Mouse (Mus musculus) gastrocnemius, adult 8-10 months (tissue): ENCODE data around the gene Cadps. TPM values are rescaled to one million over a fixed set of nuclear protein-coding genes. Genes with fewer than 3 reads are reported as not detected.

Source experiments
- DNase-seq, 2 experiments: peaks; one replicate each; pipeline ENCODE4 v3.0.0; 2022; ENCODE audit warnings: low spot score in 2 of 2
- total RNA-seq, 4 experiments: library from RNA; stranded (reverse); gene quantifications; 2 replicates each; pipeline ENCODE4 v1.2.4; 2022

Cadps gene
- under 1 TPM in 3 of 4 experiments, not detected in 1; 0.07 to 0.24 (median 0.22) TPM for total RNA-seq

DNA sequence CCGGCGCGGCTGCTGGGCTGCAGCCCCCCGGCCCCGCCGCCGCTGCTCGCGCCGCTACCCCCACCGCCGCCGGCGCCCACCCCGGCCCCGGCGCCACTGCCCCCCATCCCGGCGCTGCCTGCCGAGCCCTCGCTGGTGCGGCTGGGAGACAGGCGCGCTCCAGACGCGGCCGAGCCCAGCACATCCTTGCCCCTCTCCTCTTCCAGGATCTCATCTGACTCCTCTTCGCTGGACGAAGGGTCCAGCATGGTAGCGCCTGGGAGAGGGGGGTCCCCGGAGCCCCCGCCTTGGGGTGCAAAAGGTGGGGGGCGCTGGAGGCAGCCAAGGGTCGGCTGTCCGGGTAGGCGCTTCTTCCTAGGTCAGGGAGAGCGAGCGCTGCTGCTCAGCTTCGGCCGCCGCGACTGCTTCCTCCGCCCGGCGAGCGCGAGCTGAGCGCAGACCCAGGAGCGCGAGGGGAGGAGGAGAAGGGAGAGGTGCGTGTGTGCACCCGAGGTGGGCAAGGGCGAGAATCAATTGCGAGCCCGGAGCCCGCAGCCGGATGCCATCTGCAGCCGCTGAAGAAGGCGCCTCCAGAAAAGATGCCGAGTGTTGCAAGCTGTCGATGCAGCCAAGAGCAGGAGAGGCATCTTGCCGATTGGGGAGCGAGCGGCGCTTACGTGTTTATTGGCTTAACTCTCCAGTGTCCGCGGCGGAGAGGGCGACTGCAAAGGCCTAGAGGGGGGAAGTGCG, at the start of gene Cadps:
Cadps (minus strand) TSS at position 589 of the 729 bp plus-strand sequence.
- no peak for DNase-seq

DNA sequence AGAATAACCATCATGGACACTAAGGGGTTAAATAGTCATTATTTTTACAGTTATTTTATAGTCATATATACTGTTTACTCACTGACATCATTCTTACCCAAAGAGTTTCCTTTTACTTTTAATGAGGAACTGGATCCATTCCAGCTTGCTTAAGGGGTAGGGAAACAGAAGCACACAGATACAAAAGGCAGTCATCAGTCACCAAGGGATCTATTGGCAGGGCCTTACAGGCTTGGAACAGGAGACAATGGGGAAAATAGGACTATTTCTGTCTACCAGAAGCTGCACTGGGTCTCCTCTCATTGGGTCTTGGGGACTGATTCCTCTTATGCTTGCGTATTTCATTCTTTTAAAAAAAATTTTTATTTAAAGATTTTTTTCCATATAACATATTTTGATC, 46.7 kb upstream of the Cadps start:
- no peak for DNase-seq

DNA sequence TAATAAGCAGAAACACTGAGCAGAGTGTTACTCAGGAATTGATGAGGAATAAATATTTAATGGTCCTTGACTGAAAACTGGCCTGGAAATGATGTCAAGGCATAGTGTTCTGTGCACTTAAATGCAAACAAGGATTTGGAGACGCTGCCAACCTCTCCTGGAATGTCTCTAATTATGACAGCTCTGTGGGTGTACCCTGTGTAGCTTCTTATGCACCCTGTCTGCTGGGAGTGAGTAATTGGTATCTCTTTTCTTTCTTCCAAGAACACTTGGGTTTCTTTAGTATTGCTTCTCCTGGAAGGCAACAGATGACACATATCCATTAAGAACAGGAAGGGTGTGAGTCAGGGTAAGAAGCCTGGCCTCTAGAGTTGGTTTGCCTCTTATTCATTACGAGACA, 42.4 kb upstream of the Cadps start:
- DNase-seq = no peak

DNA sequence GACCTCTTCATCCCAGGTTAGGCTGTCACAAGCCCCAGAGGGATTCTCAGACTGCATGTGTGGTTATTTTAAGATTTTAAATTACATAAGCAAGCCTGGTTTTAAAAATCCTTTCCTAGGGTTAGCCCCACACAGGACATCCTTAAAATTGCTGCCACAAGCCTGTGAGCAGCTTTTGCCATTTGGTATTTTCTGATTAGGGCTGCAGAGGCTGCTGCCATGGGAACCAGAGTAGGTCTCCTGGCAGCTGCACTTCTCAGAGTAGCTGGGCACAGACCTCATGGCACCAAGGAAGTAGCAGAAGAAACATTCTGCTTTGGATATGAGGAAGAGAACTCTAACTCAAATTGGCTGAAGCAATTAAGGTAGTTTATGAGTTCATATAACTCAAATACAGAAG, 21.0 kb upstream of the Cadps start:
- DNase-seq = no peak

DNA sequence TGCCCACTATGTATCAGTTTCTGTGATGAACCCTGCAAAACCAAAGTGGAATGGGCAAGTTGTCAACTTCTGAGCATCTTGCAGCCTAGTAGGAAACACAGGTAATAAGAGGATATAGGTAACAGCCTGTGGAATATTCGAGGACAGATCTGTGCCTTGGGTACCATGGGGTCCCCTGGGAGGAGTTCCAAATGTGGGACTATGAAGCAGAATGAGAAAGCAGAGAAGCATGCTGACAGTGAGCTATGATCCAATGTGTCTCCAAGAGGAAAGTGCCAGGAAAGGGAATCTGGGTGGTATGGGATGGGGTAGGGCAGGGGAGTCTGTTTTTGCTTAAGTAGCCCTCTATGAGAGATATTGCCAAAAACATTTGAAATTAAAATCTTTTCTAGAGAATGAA, 16.6 kb upstream of the Cadps start:
- no peak for DNase-seq

DNA sequence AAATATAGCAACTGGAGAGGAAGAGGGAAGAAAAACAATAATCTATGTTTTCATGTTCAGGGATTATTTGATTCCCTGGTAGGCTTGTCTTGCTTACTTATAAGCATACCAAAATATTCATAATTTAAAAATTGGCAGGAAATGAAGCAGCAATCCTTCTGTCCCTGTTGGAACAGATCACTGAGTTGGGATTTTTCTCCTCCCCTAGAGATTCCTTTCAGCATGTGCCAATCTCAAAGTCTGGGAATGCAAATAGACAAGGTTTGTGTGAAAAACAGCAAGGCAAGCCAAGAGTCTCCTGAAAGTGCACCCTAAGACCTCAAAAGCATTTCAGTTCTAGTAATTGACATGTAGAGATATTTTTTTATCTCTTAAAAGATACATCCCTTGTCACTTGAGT, 16.1 kb upstream of the Cadps start:
- no peak for DNase-seq

DNA sequence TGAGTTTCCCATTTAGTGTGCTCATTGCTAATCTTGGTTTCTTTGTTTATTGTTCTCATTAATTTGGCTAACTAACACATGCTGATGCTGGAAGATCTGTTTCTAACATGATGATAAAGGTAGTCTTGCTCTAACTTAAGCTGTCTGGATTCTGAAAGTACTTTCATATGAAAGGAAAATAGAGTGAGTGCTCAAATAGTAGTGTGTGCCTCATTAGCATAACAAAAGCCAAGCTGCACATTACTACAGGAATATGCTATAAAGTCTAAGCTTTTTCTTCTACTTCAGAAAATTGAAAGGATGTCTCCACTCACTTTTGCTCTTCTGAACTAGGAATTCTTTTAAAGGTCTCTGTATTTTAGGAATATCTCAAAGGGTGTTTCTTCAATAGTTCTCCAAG, 15.4 kb upstream of the Cadps start:
- DNase-seq = no peak

DNA sequence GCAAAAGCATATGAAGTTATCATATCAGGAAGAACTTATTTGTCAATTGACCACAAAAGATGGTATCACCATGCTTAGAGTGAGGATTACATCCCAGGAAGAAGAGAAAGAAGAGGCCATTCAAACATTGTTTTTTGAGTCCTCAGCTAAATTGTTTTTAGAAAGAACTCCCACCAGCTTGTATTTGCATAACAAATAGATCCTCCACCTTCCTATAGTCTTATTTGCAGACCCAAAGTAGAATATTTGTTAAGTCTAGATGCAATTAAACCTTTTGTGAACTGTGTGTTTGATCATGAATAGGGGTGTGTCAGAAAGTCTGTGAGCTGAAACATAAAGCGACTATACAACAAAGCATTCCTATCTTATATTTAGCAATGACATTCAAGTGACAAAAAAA, 15.0 kb upstream of the Cadps start:
- no peak for DNase-seq

DNA sequence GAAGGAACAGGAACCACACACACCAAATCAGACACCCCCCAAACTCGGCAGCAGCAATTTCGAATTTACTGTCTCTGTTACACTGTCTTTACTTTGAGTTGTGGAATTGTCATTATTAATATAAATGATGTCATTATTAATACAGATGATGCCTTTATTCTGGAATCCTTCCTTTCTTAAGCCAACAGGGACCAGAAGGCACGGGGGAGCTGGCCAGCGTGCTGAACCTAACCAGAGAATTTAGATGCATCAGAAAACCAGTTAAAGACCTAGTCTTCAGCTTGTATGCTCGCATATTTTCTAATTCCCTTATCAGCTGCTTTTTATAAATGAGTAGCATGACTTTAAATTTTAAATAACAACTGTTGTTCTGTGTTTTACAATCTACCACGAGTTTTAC, 902 bp upstream of the Cadps start:
- DNase-seq = no peak

DNA sequence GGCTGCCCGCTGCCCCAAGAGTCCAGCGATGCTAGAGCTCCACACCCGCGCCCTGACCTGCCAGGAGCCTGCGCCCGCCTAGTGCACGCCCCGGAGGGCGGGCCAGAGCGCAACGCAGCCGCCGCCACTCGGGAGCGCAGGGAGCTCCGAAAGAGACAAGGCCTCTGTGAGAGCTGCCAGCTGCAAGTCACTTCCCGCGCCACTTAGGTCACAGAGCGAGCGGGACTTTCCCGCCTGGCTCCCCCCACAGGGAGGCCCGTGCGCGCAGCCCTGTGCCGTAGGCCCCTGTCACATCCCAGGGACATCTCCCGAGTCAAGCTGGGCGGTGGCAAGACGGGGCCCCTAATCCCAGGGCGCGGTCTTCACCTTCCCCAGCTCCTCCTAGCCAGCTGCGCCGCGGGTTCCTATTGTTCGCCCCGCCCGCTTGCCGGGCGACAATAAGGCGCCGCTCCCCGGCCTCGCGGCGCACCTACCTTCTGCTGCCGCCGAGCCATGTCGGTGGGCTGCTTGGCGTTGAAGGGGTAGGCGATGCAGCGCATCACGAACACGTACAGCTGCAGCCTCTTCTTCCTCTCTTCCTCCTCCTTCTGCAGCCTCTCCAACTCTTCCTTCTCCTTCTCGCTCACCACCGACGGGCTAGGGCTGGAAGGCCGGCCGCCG, 918 bp downstream of the Cadps start:
- no peak for DNase-seq

DNA sequence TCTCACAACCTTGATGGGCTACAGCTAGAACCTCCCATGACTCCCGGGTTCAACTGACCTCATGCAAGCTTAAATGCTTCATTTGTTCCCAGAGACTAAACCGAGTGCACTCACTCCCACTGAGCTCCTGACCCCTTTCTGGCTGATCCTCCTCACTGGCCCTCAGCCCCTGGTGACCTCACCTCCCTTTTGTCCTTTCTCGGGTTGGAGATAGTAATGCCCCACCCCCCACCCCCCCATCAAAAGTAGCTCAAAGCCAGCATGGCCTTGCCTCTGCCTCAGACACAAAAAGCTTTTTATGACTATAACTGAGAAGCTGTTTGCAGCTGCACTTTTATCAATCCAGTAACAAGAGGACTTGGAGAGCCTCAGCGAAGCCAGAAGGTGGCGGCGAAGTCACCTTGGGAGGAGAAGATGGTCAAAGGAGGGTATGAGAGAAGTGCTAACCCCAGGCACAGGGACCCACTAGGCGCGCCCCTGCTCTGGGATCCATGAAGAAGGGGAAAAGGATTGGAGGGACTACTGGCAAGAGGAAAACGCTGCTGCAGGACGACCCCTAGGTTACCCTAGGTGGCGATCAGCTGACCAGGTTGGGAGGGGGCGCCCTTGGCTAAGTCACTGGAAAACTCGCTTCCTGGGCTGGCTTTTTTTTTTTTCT, 1.6 kb downstream of the Cadps start:
- no peak for DNase-seq

DNA sequence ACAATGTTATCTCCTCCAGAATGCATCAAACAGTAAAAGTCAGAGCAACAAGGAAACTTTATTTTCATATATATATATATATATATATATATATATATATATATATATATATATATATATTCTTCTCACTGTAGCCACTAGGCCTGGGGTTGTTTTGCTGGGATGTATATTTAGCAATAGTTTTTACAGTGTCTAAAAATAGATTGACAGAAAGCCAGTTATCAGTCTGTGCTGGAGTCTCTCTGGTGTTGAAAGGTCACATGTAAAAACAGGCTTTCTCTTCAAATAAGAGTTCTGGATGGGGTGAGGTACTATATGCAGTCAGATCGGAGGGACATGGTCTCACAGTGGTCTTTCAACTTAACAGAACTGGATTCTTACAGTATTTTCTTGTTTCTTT, 2.7 kb downstream of the Cadps start:
- DNase-seq = no peak

DNA sequence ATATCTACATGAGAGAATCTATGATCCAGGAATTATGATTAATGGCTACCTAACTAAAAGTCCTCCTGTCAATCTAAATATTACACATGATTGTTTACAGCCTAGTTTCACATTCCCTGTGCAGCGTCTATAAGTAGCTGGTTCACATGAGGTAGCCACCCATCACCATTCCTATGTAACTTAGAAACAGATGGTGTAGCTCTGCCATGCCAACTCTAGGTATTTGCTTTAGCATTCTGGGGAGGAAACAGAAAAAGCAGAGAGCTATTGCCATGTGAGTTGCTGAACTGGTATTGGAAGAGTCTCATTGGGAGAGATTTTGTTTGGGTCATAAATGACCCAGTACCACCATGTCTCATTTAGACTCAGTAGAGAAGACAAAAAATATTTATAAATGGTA, 4.4 kb downstream of the Cadps start:
- no peak for DNase-seq

DNA sequence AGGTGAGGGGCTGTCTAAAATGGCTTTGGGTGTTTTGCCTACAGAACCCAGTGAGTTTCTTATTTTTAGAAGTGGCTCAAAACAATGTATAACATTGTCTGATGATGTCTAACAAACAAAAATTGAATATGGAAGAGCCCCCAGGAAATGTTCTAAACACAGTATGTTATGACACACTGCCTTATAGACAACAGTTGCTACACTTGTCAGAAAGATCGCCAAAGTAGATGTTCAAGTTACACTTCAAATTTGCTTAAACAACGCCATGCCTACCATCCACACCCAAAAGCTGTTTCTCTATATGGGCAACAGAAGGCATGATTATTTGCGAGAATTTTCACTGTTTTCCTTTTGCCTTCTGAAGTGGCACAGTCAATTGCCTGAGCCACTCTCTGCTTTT, 10.8 kb downstream of the Cadps start:
- no peak for DNase-seq

DNA sequence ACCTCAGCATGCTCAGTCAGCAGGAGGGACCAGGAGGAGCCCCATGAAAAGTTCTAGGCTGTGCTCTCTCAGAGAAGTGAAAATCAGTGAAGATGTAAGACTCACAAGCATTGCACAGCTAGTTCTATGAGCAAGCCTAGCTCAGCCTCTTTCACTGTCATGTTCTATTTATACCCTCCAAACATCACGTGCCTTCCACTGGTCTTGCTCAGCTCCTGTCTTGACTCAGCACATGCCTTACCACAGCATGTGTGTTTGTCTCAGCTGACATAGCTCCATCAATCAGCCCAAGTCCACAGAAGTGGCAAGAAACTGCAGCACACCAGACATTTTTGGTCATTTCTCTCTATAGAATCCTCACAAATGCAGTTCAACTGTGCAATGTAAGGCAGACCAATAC, 19.9 kb downstream of the Cadps start:
- no peak for DNase-seq

DNA sequence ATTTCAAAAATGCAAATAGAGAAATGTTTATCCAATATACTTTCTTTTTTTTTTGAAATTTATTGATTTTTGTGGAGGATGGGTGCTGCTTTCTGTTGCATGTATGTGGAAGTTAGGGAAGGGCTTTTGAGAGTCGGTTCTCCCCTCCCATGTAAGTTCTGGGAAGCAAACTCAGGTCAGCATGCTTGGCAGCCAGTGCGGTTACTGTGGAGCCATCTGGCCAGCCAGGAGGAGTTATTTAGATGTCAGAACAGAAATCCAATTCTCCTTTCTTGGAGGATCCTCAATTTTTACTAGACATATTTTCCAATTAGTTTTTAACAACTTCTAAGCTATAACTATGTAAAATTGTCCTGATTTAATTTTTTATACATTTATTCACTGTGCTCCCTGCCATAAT, 21.8 kb downstream of the Cadps start:
- DNase-seq = no peak

DNA sequence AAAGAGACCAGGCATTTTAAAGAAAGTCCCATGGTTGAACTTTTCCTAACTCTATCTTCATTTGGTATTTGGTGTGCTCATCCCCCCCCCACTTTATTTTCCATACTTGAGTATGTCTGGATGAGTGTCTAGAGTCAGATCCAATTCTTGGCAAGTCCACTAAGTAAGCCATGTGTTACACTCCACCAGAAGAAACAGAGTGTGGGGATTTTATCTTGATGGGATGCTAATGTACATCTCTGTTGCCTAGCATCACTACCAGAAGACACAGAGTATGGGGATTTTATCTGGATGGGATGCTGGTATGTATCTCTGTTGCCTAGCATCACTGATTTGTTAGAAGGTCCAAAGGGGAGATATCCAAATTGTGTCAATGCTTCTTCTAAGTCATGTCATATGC, 24.0 kb downstream of the Cadps start:
- DNase-seq = no peak

DNA sequence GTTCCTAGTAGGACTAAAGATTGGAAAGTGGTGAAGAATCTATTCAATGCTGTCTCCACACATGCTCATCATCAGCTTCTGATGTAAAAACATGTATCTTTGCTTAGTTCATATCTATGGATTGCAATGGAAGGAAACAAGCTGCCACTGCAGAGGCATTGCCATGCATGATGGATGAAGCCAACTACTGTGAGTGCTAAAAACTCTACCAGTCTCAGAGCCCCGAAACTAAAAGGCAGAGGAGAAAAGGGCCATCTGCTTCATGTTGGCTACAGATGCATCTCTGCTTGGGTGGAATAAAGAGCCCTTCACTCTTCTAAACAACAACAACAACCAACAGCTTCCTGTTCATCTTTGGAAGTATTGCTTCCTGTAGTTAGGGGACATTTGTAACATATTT, 38.6 kb downstream of the Cadps start:
- no peak for DNase-seq

DNA sequence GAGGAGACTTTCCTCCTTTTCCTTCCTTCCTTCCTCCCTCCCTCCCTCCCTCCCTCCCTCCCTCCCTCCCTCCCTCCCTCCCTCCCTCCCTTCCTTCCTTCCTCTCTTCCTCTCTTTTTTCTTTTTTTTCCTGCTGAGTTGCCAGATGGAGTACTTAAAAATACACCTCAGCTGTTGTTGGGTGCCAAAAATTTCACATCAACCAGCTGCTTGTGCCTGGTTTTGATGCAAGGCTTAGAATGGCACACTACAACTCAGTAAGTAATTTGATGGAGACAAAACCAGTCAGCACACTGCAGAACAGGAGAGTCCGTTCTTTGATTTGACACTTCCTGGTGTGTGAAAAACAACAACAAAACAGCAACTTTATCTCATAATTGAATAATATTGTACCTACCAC, 42.9 kb downstream of the Cadps start:
- no peak for DNase-seq

DNA sequence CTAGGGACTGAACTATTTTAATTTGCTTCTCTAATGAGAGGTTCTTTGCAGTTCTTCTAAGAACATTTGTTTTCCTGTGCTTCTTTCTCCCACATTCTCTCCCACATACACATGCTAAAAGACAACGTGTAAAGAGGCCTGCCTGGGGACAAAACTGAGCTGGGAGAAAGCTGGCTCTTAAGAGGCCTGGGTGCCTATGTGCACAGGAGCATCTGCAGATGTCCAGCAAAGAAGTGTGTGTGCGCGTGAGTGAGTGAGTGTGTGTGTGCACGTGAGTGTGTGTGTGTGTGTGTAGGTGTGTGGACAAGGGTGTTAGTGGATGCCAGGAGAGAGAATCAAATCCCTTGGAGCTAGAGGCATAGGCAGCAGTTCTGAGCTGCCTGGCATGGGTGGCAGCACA, 44.9 kb downstream of the Cadps start:
- no peak for DNase-seq

DNA sequence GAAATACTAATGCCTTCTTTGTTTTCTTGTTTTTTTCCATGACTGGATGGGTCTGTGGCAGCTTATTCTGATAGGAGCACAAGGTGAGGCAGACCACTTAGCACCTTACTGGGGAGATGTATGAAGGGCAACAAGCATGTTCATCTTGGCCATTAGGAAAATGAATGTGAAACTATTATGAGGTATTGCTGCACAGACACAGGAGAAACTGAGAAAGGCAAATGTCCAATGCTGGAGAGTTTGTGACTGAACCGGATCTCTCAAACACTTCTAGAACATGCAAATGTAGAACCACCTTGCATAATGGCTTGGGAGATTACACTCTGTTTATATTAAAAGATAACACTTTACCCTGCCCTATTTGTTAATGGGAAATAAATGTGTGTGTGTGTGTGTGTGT, 54.0 kb downstream of the Cadps start:
- no peak for DNase-seq

DNA sequence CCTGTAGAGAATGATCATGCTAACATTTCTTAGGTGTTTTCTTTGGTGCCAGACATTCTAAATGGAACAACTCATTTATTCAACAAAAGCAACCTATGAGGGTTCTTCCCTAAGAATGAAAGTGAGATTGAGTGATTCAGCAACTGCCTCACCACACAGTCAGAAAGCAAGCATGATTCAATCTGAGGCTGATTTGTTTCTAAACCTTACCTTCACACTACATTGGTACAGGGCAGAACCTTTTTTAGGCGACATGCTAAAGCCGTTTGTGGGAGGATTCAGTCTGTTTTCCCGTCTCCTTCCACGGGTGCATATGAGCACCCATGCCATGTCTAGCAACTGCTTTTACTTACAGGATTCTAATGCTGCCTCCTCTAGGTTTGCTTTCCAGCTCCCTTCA, 69.6 kb downstream of the Cadps start:
- DNase-seq = no peak

DNA sequence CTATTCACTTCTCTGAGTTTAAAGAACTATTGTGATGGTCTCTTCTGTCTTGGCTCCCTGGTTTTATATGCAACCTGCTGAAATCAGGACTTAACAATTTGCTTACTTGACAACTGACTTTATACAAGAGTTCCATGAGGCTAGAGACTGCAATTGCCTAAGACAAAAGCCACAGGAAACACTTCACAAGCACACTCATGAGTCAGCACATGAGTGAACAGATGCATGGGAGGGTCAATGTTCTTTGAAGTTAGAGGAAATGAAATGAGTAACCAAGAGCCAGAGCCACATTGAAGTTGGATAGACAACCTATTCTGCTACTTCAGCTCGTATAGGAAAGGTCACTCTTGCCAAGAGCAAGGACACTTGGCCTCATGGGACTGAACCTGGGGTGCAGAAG, 71.1 kb downstream of the Cadps start:
- no peak for DNase-seq
